Mouse (Mus musculus) ES-E14 (cell line): ENCODE results near the gene Filip1. TPM values are rescaled to one million over a fixed set of nuclear protein-coding genes. Genes with fewer than 3 reads are reported as not detected.

Experiments used
- DNase-seq: peaks from one replicate; pipeline ENCODE4 v3.0.0-alpha.2; 2013; ENCODE audit warnings: low read depth, low spot score
- H3K27ac ChIP-seq: 2 replicates; pipeline ENCODE4 v1.5.1; 2012; ENCODE audit warnings: low read depth, mild to moderate bottlenecking, low read length, moderate library complexity, mixed read lengths; ENCODE audit not compliant: poor library complexity, insufficient read depth, severe bottlenecking
- H3K36me3 ChIP-seq: 2 replicates; pipeline ENCODE4 v1.6.1; 2012; ENCODE audit warnings: mild to moderate bottlenecking, low read length, moderate library complexity, mixed read lengths; ENCODE audit not compliant: control insufficient read depth, poor library complexity, insufficient read depth, severe bottlenecking
- H3K4me1 ChIP-seq, 2 experiments: fragments of 150-350 bp in 1 of 2; sonication (generic) in 1 of 2; 2 replicates each; pipeline ENCODE4 v1.6.1; 2012; ENCODE audit warnings: low read length in 2 of 2, mild to moderate bottlenecking in 1 of 2, mixed read lengths in 1 of 2; ENCODE audit not compliant: control insufficient read depth in 2 of 2, insufficient read depth in 2 of 2, poor library complexity in 1 of 2
- H3K4me3 ChIP-seq, 2 experiments: fragments of 150-350 bp in 1 of 2; sonication (generic) in 1 of 2; 2 replicates each; pipeline ENCODE4 v1.5.1; 2012; ENCODE audit warnings: low read length in 2 of 2, low read depth in 1 of 2, mild to moderate bottlenecking in 1 of 2, mixed read lengths in 1 of 2; ENCODE audit not compliant: insufficient read depth in 1 of 2, poor library complexity in 1 of 2, severe bottlenecking in 1 of 2
- H3K9ac ChIP-seq: 2 replicates; pipeline ENCODE4 v1.6.1; 2012; ENCODE audit warnings: low read depth, mild to moderate bottlenecking, low read length, mixed read lengths; ENCODE audit not compliant: poor library complexity, insufficient read depth, severe bottlenecking
- H3K9me3 ChIP-seq: fragments of 150-350 bp; sonication (generic); 2 replicates; pipeline ENCODE4 v1.6.1; 2012; ENCODE audit warnings: low read depth, mild to moderate bottlenecking, low read length; ENCODE audit not compliant: control insufficient read depth, insufficient read depth
- CHD2 ChIP-seq: IDR thresholded peaks from 2 replicates; pipeline ENCODE4 v1.6.1; 2014; ENCODE audit warnings: mild to moderate bottlenecking, low read depth, low read length, inconsistent platforms
- HCFC1 ChIP-seq: IDR thresholded peaks from 2 replicates; pipeline ENCODE4 v1.6.1; 2012; ENCODE audit warnings: low read length, inconsistent platforms, borderline replicate concordance; ENCODE audit not compliant: insufficient read depth
- MAFK ChIP-seq: IDR thresholded peaks from 2 replicates; pipeline ENCODE4 v1.6.1; 2014; ENCODE audit warnings: mild to moderate bottlenecking, low read depth, low read length, inconsistent platforms; ENCODE audit not compliant: insufficient read depth
- ZC3H11A ChIP-seq: IDR thresholded peaks from 2 replicates; pipeline ENCODE4 v1.6.1; 2012; ENCODE audit warnings: low read depth, mild to moderate bottlenecking, inconsistent platforms, low read length, borderline replicate concordance
- ZNF384 ChIP-seq: IDR thresholded peaks from 2 replicates; pipeline ENCODE4 v1.6.1; 2012; ENCODE audit warnings: low read depth, low read length, inconsistent platforms
- in situ Hi-C, 2 experiments: fragments of 600-800 bp; cut with MboI; formaldehyde crosslinking; loops; one replicate each; pipeline ENCODE4 v1.15.1; 2025; ENCODE audit warnings: low sequenced_read_pairs in 2 of 2, inconsistent platforms in 1 of 2; ENCODE audit not compliant: unreplicated experiment in 2 of 2
- total RNA-seq: library from RNA; depleted of rRNA; stranded (reverse); fragments of 300-350 nt; gene quantifications from 2 replicates; pipeline ENCODE4 v1.2.3, GENCODE M21; 2012

Filip1 gene
- total RNA-seq, 1 experiment: 0.09 TPM

- DNase-seq: no peak
- Histone ChIP-seq H3K27ac (no peak overlapping the region), H3K4me3 (no peak overlapping the region), H3K9ac (no peak overlapping the region), H3K36me3 (no peaks in the 10 kb centered on the region), H3K4me1 (no peaks in the 10 kb centered on the region), H3K9me3 (no peaks in the 10 kb centered on the region)
- no peak for TF ChIP-seq ZC3H11A
- TF ChIP-seq ZNF384: no peak
- TF ChIP-seq HCFC1: no peak
- no peak for TF ChIP-seq CHD2
- TF ChIP-seq MAFK: no peak
- in situ Hi-C loops: no loop called here
These were observed 94.1 kb downstream of the Filip1 start for GRCm38 (mm10) chr9:79918325-79919117.

GRCm38 (mm10) chr9:79914276-79914675 lies 98.4 kb downstream of the Filip1 start:
- no peak for TF ChIP-seq ZC3H11A
- Histone ChIP-seq H3K27ac (no peak overlapping the region), H3K9me3 (no peaks in the 10 kb centered on the region)

GRCm38 (mm10) chr9:79912971-79913370 lies 99.7 kb downstream of the Filip1 start:
- DNase-seq: no peak
- in situ Hi-C loops: no loop called here

More at GRCm38 (mm10) chr9:79914276-79914675, 98.4 kb downstream of the Filip1 start:
- no peak for DNase-seq
- H3K9ac ChIP-seq: no peak overlapping the region
- H3K36me3 ChIP-seq: no peaks in the 10 kb centered on the region
- no peaks in the 10 kb centered on the region for H3K4me1 ChIP-seq
- H3K4me3 ChIP-seq: no peak overlapping the region
- in situ Hi-C loops: no loop called here

GRCm38 (mm10) chr9:79910166-79910565 lies 102.5 kb downstream of the Filip1 start:
- TF ChIP-seq CHD2: no peak
- no peak for TF ChIP-seq ZC3H11A
- no peak for TF ChIP-seq HCFC1
- no peak for TF ChIP-seq ZNF384
- no peak for TF ChIP-seq MAFK
- no peak overlapping the region for H3K4me3 ChIP-seq
- no peaks in the 10 kb centered on the region for H3K36me3 ChIP-seq
- no peak overlapping the region for H3K9ac ChIP-seq
- DNase-seq: no peak
- no peaks in the 10 kb centered on the region for H3K4me1 ChIP-seq
- no peaks in the 10 kb centered on the region for H3K9me3 ChIP-seq
- in situ Hi-C loops: no loop called here
- no peak overlapping the region for H3K27ac ChIP-seq

More at GRCm38 (mm10) chr9:79912971-79913370, 99.7 kb downstream of the Filip1 start:
- Histone ChIP-seq H3K9me3 (no peaks in the 10 kb centered on the region), H3K4me3 (no peak overlapping the region), H3K4me1 (no peaks in the 10 kb centered on the region), H3K9ac (no peak overlapping the region), H3K27ac (no peak overlapping the region), H3K36me3 (no peaks in the 10 kb centered on the region)
- no peak for TF ChIP-seq ZC3H11A
- no peak for TF ChIP-seq CHD2
- no peak for TF ChIP-seq HCFC1
- TF ChIP-seq ZNF384: no peak
- no peak for TF ChIP-seq MAFK

- in situ Hi-C loops: no loop called here
- H3K27ac ChIP-seq: no peak overlapping the region
- no peaks in the 10 kb centered on the region for H3K4me1 ChIP-seq
- no peak for TF ChIP-seq ZNF384
- TF ChIP-seq CHD2: no peak
- TF ChIP-seq ZC3H11A: no peak
- TF ChIP-seq MAFK: no peak
- TF ChIP-seq HCFC1: no peak
- no peak for DNase-seq
- no peaks in the 10 kb centered on the region for H3K36me3 ChIP-seq
- H3K9ac ChIP-seq: no peak overlapping the region
- H3K4me3 ChIP-seq: no peak overlapping the region
- H3K9me3 ChIP-seq: no peaks in the 10 kb centered on the region
These were observed 113.8 kb downstream of the Filip1 start for GRCm38 (mm10) chr9:79898815-79899214.
